Mouse (Mus musculus) cerebellum, adult 2 months (tissue): ENCODE results near the gene Mettl7a2.

Source experiments
- CTCF ChIP-seq: fragments of 200-500 bp; IDR thresholded peaks from 2 replicates; pipeline ENCODE4 v1.5.1; 2011; ENCODE audit warnings: low read depth, mild to moderate bottlenecking, control low read depth, low read length, moderate library complexity, borderline replicate concordance; ENCODE audit not compliant: insufficient read depth
- POLR2A ChIP-seq: fragments of 200-500 bp; IDR thresholded peaks from 2 replicates; pipeline ENCODE4 v1.6.1; 2011; ENCODE audit warnings: low read length, control low read depth, borderline replicate concordance; ENCODE audit not compliant: insufficient read depth

- TF ChIP-seq CTCF (no peak), POLR2A (no peak)
Observed at GRCm38 (mm10) chr15:100387544-100388223, 34.7 kb downstream of the Mettl7a2 start.
